Mouse (Mus musculus) ES-Bruce4 (cell line): ENCODE data around the gene Atf2.

Experiments
- CTCF ChIP-seq: IDR thresholded peaks from one replicate; pipeline ENCODE4 v1.8.1; 2011; ENCODE audit warnings: low read depth, low read length
- EP300 ChIP-seq: IDR thresholded peaks from 2 replicates; pipeline ENCODE4 v1.6.1; 2011; ENCODE audit warnings: low read depth, low read length; ENCODE audit not compliant: insufficient read depth
- POLR2A ChIP-seq: IDR thresholded peaks from one replicate; pipeline ENCODE4 v1.8.1; 2011; ENCODE audit warnings: low read length; ENCODE audit not compliant: insufficient read depth

DNA sequence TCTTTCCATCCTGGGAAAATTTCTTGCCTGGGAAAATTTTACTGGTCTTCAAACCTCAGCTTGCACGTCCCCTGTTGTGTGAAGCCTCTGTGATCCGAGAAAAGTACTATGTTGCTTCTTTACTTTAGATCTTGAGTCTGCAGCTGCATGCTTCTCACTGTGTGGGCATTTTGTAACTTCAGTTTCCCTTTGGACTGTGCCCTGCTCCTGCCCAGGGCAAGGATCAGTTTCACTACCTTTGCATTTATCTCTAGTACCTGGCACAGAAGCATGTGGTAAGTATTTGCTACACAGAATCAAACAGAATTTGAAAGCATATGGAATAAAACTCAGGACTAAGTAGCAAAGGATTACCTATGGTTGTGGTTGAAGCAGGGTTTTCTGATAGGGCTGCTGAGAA, 46.5 kb upstream of the Atf2 start:
- no peak for TF ChIP-seq POLR2A
- TF ChIP-seq CTCF: no peak
- TF ChIP-seq EP300: no peak
